Mouse (Mus musculus): ENCODE measurements around the gene Fam69b. TPM values are rescaled to one million over a fixed set of nuclear protein-coding genes. Genes with fewer than 3 reads are reported as not detected.

Fam69b gene
- total and polyA plus RNA-seq, 2 experiments from 2014 or later, result 155 to 261 TPM

DNA sequence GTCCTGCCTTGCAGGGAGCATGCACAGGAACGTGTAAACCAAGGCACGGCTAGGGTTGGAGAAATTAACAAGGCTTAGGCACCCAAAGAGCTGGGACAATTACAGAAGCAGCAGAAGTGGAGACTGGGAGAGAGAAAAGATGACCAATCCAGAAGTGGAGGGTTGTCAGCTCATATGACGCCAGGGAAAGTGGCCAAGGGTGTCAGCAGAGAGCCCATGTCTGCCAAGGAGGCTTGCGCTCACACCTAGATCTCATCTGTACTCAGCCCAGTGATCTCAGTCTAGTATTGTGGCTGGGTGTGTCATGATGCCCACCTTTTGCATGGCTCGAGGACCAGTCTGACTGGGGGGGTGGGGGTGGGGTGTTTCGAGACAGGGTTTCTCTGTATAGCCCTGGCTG is 42.5 kb upstream of the Fam69b start:
- no peaks in the 10 kb centered on the region for H3K27me3 ChIP-seq (ENCODE audit: insufficient read depth, low read length)
- 0 out of 2 replicates have a peak overlapping the region, but pooled peaks have one; percentile 29 for H3K9ac ChIP-seq (replicated peaks; ENCODE audit: low read length, poor library complexity, severe bottlenecking)
- no peaks in the 10 kb centered on the region for H3K4me1 ChIP-seq (ENCODE audit: insufficient read depth, low read length)
- DNase-seq (ENCODE audit: low spot score) (peak; percentile 26), ATAC-seq (ENCODE audit: low FRiP score) (0 out of 2 replicates have a peak, but pooled peaks have one; percentile 14)
- H3K4me3 ChIP-seq (ENCODE audit: low read depth, low read length), result peak overlapping the region; percentile 53; the same call in 1 of the 2 replicates
- TF ChIP-seq CTCF (IDR thresholded peaks at IDR 0.05), result peak; percentile 22; the same call in 1 of the 2 replicates
- H3K36me3 ChIP-seq (ENCODE audit: insufficient read depth, low read length), result no peaks in the 10 kb centered on the region
- H3K9me3 ChIP-seq (ENCODE audit: low read length), result no peaks in the 10 kb centered on the region
- 60% methylated on average over 6 of the region's 6 CpGs for WGBS
- no peak overlapping the region for H3K27ac ChIP-seq (ENCODE audit: low read depth, low read length)
- H3K4me2 ChIP-seq (ENCODE audit: low read depth, low read length, poor library complexity, severe bottlenecking), result no peak overlapping the region

- no peaks in the 10 kb centered on the region for H3K9me3 ChIP-seq (ENCODE audit: low read length)
- H3K4me3 ChIP-seq (ENCODE audit: low read depth, low read length), result peak within 1 kb of the TSS; percentile 53
- TF ChIP-seq CTCF (IDR thresholded peaks at IDR 0.05), result peak; percentile 70
- H3K4me1 ChIP-seq (ENCODE audit: insufficient read depth, low read length), result no peaks in the 10 kb centered on the region
- peak; percentile 63 for DNase-seq (ENCODE audit: low spot score)
- peak within 1 kb of the TSS; percentile 47; the same call in 1 of the 2 replicates for H3K27ac ChIP-seq (ENCODE audit: low read depth, low read length)
- peak; percentile 71 for ATAC-seq (ENCODE audit: low FRiP score)
- under 1% methylated on average over 57 of the region's 65 CpGs for WGBS
- no peaks in the 10 kb centered on the region for H3K27me3 ChIP-seq (ENCODE audit: insufficient read depth, low read length)
- no peaks in the 10 kb centered on the region for H3K36me3 ChIP-seq (ENCODE audit: insufficient read depth, low read length)
- peak within 1 kb of the TSS; percentile 69 for H3K4me2 ChIP-seq (ENCODE audit: low read depth, low read length, poor library complexity, severe bottlenecking)
- H3K9ac ChIP-seq (replicated peaks; ENCODE audit: low read length, poor library complexity, severe bottlenecking), result peak within 1 kb of the TSS; percentile 77
Measured at GRCm38 (mm10) chr2:26586294-26587043, 41.8 kb upstream of the Fam69b start, which contains the start of gene Gm20532. Gm20532 (plus strand) TSS chr2:26586639.

GRCm38 (mm10) chr2:26587044-26587405 is 41.2 kb upstream of the Fam69b start:
- WGBS, result 8% methylated on average over 10 of the region's 11 CpGs

DNA sequence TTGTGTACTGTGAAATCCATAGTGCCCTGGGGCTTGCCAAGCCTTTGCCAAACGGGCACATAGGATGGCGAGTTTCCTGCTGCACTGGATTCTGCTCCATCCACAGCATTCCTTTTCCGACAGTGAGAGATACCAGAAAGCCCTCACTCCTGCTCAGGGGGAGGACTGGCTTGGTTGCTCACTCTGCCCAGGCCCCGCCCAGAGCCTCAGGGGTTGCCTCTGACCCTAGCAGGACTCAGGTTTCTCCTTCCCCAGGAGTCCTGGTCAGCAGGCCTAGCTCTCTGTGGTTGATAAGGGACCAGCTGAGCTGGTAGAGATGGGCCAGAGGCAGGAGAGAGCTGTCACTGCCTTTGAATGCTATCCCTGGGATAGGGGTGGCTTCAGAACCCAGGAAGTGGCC is 39.7 kb upstream of the Fam69b start:
- Histone ChIP-seq H3K36me3 (ENCODE audit: insufficient read depth, low read length) (no peaks in the 10 kb centered on the region), H3K4me2 (ENCODE audit: low read depth, low read length, poor library complexity, severe bottlenecking) (peak overlapping the region; percentile 7; the same call in 1 of the 2 replicates), H3K4me1 (ENCODE audit: insufficient read depth, low read length) (no peaks in the 10 kb centered on the region), H3K27me3 (ENCODE audit: insufficient read depth, low read length) (no peaks in the 10 kb centered on the region), H3K4me3 (ENCODE audit: low read depth, low read length) (no peak overlapping the region), H3K9me3 (ENCODE audit: low read length) (no peaks in the 10 kb centered on the region), H3K27ac (ENCODE audit: low read depth, low read length) (no peak overlapping the region), H3K9ac (replicated peaks; ENCODE audit: low read length, poor library complexity, severe bottlenecking) (0 out of 2 replicates have a peak overlapping the region, but pooled peaks have one; percentile 19)
- DNase-seq (ENCODE audit: low spot score), result no peak
- no peak for ATAC-seq (ENCODE audit: low FRiP score)
- whole genome bisulfite sequencing, result 54% methylated on average over 4 of the region's 4 CpGs
- no peak for TF ChIP-seq CTCF (IDR thresholded peaks at IDR 0.05)

More at GRCm38 (mm10) chr2:26587044-26587405, 41.2 kb upstream of the Fam69b start:
- H3K27ac ChIP-seq (ENCODE audit: low read depth, low read length), result peak overlapping the region; percentile 7; the same call in 1 of the 2 replicates
- no peaks in the 10 kb centered on the region for H3K4me1 ChIP-seq (ENCODE audit: insufficient read depth, low read length)
- peak; percentile 24; the same call in 1 of the 2 replicates for TF ChIP-seq CTCF (IDR thresholded peaks at IDR 0.05)
- H3K36me3 ChIP-seq (ENCODE audit: insufficient read depth, low read length), result no peaks in the 10 kb centered on the region
- DNase-seq (ENCODE audit: low spot score), result peak; percentile 49
- peak; percentile 54 for ATAC-seq (ENCODE audit: low FRiP score)
- peak overlapping the region; percentile 69 for H3K4me2 ChIP-seq (ENCODE audit: low read depth, low read length, poor library complexity, severe bottlenecking)
- H3K4me3 ChIP-seq (ENCODE audit: low read depth, low read length), result peak overlapping the region; percentile 53
- H3K9me3 ChIP-seq (ENCODE audit: low read length), result no peaks in the 10 kb centered on the region
- peak overlapping the region; percentile 77 for H3K9ac ChIP-seq (replicated peaks; ENCODE audit: low read length, poor library complexity, severe bottlenecking)
- no peaks in the 10 kb centered on the region for H3K27me3 ChIP-seq (ENCODE audit: insufficient read depth, low read length)

DNA sequence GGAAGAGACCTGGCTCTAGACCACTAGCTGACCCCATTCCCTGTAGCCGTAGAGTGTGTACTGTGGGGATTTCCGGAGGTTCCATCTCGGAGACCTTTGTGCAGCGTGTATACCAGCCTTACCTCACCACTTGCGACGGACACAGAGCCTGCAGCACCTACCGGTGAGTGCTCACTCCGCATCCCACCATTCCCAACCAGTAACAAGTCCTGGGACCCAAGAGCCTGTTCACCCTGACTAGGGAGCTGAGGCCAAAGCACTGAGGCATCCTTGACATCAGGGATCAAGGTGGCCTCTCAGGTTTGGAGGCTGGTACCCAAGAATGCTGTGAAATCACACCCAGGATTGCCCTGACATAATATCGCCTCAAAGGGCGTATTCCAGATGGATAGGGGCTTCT is 39.0 kb upstream of the Fam69b start:
- WGBS, result 87% methylated on average over 10 of the region's 10 CpGs
- ATAC-seq (ENCODE audit: low FRiP score) (no peak), DNase-seq (ENCODE audit: low spot score) (no peak)
- no peak overlapping the region for H3K9ac ChIP-seq (replicated peaks; ENCODE audit: low read length, poor library complexity, severe bottlenecking)
- no peaks in the 10 kb centered on the region for H3K4me1 ChIP-seq (ENCODE audit: insufficient read depth, low read length)
- no peaks in the 10 kb centered on the region for H3K27me3 ChIP-seq (ENCODE audit: insufficient read depth, low read length)
- no peaks in the 10 kb centered on the region for H3K36me3 ChIP-seq (ENCODE audit: insufficient read depth, low read length)
- H3K27ac ChIP-seq (ENCODE audit: low read depth, low read length), result no peak overlapping the region
- H3K4me3 ChIP-seq (ENCODE audit: low read depth, low read length), result no peak overlapping the region
- no peak overlapping the region for H3K4me2 ChIP-seq (ENCODE audit: low read depth, low read length, poor library complexity, severe bottlenecking)
- H3K9me3 ChIP-seq (ENCODE audit: low read length), result no peaks in the 10 kb centered on the region
- TF ChIP-seq CTCF (IDR thresholded peaks at IDR 0.05), result no peak

DNA sequence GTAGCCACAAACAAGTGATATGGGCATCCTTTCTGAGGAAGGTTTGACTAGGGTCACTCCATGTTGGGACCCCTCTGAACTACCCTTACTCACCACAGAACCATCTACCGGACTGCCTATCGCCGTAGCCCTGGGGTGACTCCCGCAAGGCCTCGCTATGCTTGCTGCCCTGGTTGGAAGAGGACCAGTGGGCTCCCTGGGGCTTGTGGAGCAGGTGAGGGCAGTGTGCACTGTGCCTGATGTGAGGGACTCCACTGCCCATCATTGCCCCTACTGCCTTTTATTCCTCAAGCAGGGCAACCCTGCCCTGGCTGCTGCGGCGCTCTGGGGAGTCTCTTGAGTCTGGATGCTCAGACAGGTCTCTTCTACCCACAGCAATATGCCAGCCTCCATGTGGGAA is 38.0 kb upstream of the Fam69b start:
- Histone ChIP-seq H3K27me3 (ENCODE audit: insufficient read depth, low read length) (no peaks in the 10 kb centered on the region), H3K9me3 (ENCODE audit: low read length) (no peaks in the 10 kb centered on the region), H3K36me3 (ENCODE audit: insufficient read depth, low read length) (no peaks in the 10 kb centered on the region), H3K4me2 (ENCODE audit: low read depth, low read length, poor library complexity, severe bottlenecking) (no peak overlapping the region), H3K4me3 (ENCODE audit: low read depth, low read length) (no peak overlapping the region), H3K9ac (replicated peaks; ENCODE audit: low read length, poor library complexity, severe bottlenecking) (no peak overlapping the region), H3K4me1 (ENCODE audit: insufficient read depth, low read length) (no peaks in the 10 kb centered on the region), H3K27ac (ENCODE audit: low read depth, low read length) (no peak overlapping the region)
- DNase-seq (ENCODE audit: low spot score) (no peak), ATAC-seq (ENCODE audit: low FRiP score) (no peak)
- no peak for TF ChIP-seq CTCF (IDR thresholded peaks at IDR 0.05)
- 93% methylated on average over 7 of the region's 7 CpGs for WGBS

All from midbrain, postnatal 0 days (tissue).